Mouse (Mus musculus) lung, embryonic 14.5 days (tissue): Measurements from ENCODE around the gene Tmem97. TPM values are rescaled to one million over a fixed set of nuclear protein-coding genes. Genes with fewer than 3 reads are reported as not detected.

ENCODE experiments used
- ATAC-seq: fragments of 200-750 bp; cut with Nextera tagmentation; 2 replicates; pipeline ENCODE4 v1.8.0; 2017; ENCODE audit warnings: mild to moderate bottlenecking, moderate TSS enrichment, moderate library complexity; ENCODE audit not compliant: insufficient read depth
- DNase-seq: peaks from one replicate; pipeline ENCODE4 v3.0.0-alpha.2; 2015
- H3K27ac ChIP-seq: fragments of 300-500 bp; sonication (generic); 2 replicates; pipeline ENCODE4 v1.5.1; 2014; ENCODE audit warnings: low read depth, mild to moderate bottlenecking, moderate library complexity
- H3K27me3 ChIP-seq: fragments of 300-500 bp; sonication (generic); 2 replicates; pipeline ENCODE4 v1.6.1; 2014; ENCODE audit warnings: low read length, control low read depth; ENCODE audit not compliant: insufficient read depth
- H3K36me3 ChIP-seq: fragments of 300-500 bp; sonication (generic); 2 replicates; pipeline ENCODE4 v1.6.1; 2014; ENCODE audit warnings: control low read depth; ENCODE audit not compliant: insufficient read depth
- H3K4me1 ChIP-seq: fragments of 300-500 bp; sonication (generic); 2 replicates; pipeline ENCODE4 v1.6.1; 2014; ENCODE audit warnings: antibody characterized with exemption, control low read depth; ENCODE audit not compliant: insufficient read depth
- H3K4me2 ChIP-seq: fragments of 300-500 bp; sonication (generic); 2 replicates; pipeline ENCODE4 v1.6.1; 2014; ENCODE audit warnings: mild to moderate bottlenecking
- H3K4me3 ChIP-seq: fragments of 300-500 bp; sonication (generic); 2 replicates; pipeline ENCODE4 v1.5.1; 2014; ENCODE audit warnings: low read depth, low read length
- H3K9ac ChIP-seq: fragments of 300-500 bp; sonication (generic); 2 replicates; pipeline ENCODE4 v1.6.1; 2014
- H3K9me3 ChIP-seq: fragments of 300-500 bp; sonication (generic); 2 replicates; pipeline ENCODE4 v1.6.1; 2016; ENCODE audit warnings: low read depth, low read length, control low read depth
- CTCF ChIP-seq: IDR thresholded peaks from 2 replicates; pipeline ENCODE4 v1.5.1; 2016; ENCODE audit warnings: antibody characterized with exemption, low read depth
- WGBS: fragments of 180-500 bp; shearing (Covaris S2); extraction: QIAGEN DNeasy Blood & Tissue Kit; methylation state at CpG from one replicate; pipeline ENCODE4 v1.1.7; 2014; 5-methylcytosine and 5-hydroxymethylcytosine counted together
- polyA plus RNA-seq: library from polyadenylated mRNA; unstranded; fragments of >200 nt; fragmentation: Nextera tagmentation; extraction: Ambion mirVana; gene quantifications from 2 replicates; pipeline ENCODE4 v1.2.1, GENCODE M21; 2014

Gene Tmem97
- polyA plus RNA-seq, 1 experiment from 2014 or later: 102 TPM

DNA sequence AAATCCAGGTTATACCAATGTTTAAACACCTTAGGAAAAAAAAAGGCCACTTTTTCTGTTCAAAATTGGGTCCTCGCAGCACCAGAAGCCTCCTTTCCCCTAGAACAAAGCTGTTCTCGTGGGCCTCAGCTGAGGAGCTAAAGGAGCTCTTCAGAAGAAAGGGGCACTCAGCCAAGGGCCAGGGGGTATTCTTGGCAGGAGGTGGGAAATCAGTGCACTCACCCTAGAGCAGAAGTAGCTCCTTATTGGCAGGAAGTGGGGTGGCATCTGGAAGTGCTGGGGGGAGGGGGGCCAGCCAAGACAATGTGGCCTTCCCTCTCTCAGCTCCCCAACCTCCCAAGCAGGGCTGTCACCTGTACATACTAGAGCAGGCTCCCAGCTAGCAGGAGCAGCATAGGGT, 25.7 kb downstream of the Tmem97 start:
- no peaks in the 10 kb centered on the region for H3K4me1 ChIP-seq
- no peaks in the 10 kb centered on the region for H3K27me3 ChIP-seq
- ATAC-seq (no peak; the same call in 1 of the 2 replicates), DNase-seq (no peak)
- peaks cover 96% of the 10 kb centered on the region for H3K36me3 ChIP-seq
- H3K27ac ChIP-seq: no peak overlapping the region
- H3K4me2 ChIP-seq: no peak overlapping the region
- no peak overlapping the region for H3K9ac ChIP-seq
- H3K4me3 ChIP-seq: no peak overlapping the region
- TF ChIP-seq CTCF: no peak
- no peaks in the 10 kb centered on the region for H3K9me3 ChIP-seq
- 76% methylated on average over 2 of the region's 2 CpGs for WGBS

DNA sequence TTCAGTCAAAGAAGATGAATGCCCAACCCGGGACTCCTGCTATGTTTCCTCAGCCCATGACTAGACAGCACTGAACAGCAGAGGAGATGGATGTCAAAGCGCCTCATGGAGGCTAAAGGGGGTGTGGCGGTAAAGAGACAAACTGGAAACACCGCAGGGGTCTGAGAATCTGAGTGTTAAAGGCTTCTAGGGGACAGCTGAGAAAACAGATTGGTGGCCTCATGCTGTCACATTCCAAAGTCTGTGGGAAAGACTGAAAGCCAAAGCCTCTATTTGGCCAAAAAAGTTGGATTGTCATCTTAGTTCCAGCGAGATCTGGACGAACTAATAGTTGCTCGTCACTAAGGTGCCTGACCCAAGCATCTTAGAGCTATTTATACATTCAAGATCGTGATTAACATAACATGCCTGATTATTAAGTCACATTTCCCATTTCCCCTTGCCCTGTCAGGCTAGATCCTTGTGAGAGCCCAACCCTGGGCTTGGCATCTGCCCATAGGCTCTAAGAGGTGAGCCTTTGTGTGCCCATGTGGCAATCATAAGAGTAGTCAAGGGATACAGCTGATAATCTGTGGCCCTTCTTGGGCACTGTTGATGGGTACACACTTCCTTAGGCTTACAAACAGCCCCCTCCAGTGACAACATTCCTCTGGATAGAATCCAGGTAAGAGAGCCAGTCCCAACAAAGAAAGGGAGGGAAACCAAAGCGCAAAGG, 27.2 kb downstream of the Tmem97 start:
- Histone ChIP-seq H3K27me3 (no peaks in the 10 kb centered on the region), H3K9me3 (no peaks in the 10 kb centered on the region), H3K4me2 (no peak overlapping the region), H3K4me1 (no peaks in the 10 kb centered on the region), H3K4me3 (no peak overlapping the region), H3K36me3 (peaks cover 99% of the 10 kb centered on the region), H3K9ac (no peak overlapping the region), H3K27ac (no peak overlapping the region)
- no peak for DNase-seq
- ATAC-seq: no peak
- TF ChIP-seq CTCF: no peak
- WGBS: 72% methylated on average over 9 of the region's 9 CpGs

DNA sequence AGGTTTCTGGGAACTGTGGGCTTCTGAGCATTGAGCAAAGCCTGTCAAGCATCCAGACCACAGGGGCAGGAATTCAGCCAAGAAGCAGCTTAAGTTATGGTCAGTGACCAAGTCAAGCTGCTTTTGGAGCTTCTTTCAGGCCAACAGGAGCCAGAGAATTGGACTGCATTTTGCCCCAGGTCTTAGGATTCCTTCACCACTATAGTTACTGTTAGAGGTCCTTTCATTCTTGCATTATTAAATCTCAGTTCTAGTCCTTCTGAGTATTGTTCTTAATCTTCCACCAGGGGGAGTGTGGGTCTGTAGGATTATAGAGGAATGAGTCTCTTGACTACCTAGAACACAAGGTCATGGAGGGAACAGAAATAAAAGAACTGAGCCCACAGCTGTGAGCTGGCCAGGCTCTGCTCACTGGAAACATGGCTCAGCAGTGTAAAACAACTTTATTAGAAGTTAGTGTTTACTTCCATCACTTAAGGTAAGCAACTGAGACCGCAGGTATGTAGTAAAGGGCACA, 28.0 kb downstream of the Tmem97 start:
- no peaks in the 10 kb centered on the region for H3K27me3 ChIP-seq
- H3K9me3 ChIP-seq: no peaks in the 10 kb centered on the region
- no peak overlapping the region for H3K27ac ChIP-seq
- ATAC-seq: no peak
- no peak overlapping the region for H3K4me2 ChIP-seq
- 81% methylated on average over 1 of the region's 1 CpGs for WGBS
- peaks cover 99% of the 10 kb centered on the region for H3K36me3 ChIP-seq
- H3K9ac ChIP-seq: no peak overlapping the region
- H3K4me1 ChIP-seq: no peaks in the 10 kb centered on the region
- H3K4me3 ChIP-seq: no peak overlapping the region
- TF ChIP-seq CTCF: peak; percentile 49
- peak; percentile 47 for DNase-seq

DNA sequence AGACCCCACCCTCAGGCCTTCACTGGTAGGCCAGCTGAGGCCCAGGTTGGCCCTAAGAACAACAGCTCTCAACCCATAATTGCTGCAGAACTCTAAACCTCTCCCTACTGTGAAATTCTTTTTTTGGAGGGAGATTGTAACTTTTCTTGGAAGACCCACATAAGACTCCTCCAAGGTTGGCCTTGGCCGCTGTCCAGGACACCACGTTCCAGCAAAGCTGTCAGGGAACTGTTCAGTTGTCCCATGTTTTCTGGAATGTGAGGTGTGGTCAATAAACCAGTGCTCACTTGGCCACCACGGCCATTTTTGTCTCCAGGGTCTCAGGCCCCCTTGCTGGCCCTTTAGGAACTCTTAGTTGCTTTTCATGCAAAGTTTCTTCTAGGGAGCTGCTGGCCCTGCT, 28.7 kb downstream of the Tmem97 start:
- Histone ChIP-seq H3K4me1 (no peaks in the 10 kb centered on the region), H3K27me3 (no peaks in the 10 kb centered on the region), H3K36me3 (peaks cover 95% of the 10 kb centered on the region), H3K9ac (no peak overlapping the region), H3K4me3 (no peak overlapping the region), H3K4me2 (no peak overlapping the region), H3K9me3 (no peaks in the 10 kb centered on the region), H3K27ac (no peak overlapping the region)
- DNase-seq (no peak), ATAC-seq (no peak)
- WGBS: 81% methylated on average over 3 of the region's 3 CpGs
- no peak for TF ChIP-seq CTCF

DNA sequence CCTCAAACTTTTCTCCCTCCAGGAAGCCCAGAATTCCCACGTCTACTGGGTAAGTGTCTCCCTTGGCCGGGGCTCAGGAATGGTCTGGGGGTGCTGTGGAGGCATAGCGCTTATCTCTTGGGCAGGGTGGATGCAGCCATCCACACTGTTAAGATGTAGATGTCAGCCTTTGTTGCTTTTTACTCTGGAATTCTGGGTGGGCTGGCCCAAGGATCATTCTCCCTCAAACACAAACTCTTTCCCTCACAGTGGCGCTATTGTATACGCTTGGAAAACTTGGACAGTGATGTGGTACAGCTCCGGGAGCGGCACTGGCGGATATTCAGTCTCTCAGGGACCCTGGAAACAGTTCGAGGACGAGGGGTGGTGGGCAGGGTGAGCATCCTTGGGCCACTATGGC, 31.6 kb downstream of the Tmem97 start:
- no peak for ATAC-seq
- H3K4me1 ChIP-seq: no peaks in the 10 kb centered on the region
- no peak overlapping the region for H3K4me3 ChIP-seq
- DNase-seq: no peak
- H3K36me3 ChIP-seq: peaks cover 94% of the 10 kb centered on the region
- H3K27ac ChIP-seq: no peak overlapping the region
- H3K27me3 ChIP-seq: no peaks in the 10 kb centered on the region
- no peak overlapping the region for H3K4me2 ChIP-seq
- H3K9me3 ChIP-seq: no peaks in the 10 kb centered on the region
- H3K9ac ChIP-seq: no peak overlapping the region
- TF ChIP-seq CTCF: no peak
- WGBS: 89% methylated on average over 10 of the region's 10 CpGs

DNA sequence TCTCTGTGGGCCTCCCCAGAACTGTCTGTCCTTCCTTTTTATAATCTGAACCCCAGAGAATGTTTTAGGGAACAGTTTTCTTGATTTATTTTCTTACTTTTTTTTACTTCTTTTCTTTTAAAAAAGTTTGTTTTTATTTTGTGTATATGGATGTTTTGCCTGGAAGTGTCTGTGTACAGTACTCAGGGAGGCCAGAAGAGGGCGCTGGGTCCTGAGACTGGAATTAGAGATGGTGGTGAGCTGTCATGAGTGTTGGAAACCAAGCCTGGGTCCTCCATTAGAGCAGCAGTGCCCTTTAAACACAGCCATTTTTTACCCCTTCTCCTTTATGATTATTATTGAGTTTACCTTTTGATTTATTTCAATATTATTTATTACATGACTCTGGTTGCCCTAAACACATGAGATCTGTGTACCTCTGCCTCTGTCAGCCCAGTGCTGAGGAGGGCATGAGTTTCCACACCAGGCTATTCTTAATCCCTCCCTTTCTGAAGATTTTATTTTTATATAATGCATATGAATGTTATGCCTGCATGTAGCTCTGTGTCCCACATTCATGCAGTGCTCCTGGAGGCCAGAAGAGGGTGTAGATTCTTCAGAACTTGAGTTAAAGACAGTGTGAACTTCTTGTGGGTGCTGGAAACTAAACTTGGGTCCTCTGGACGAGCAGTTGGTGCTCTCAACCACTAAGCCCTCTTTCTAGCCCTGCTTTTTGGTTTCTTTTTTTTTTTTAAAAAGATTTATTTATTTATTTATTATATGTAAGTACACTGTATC, 34.8 kb downstream of the Tmem97 start:
- Histone ChIP-seq H3K4me2 (no peak overlapping the region), H3K9ac (no peak overlapping the region), H3K36me3 (peaks cover 65% of the 10 kb centered on the region), H3K27ac (no peak overlapping the region), H3K4me3 (no peak overlapping the region), H3K9me3 (no peaks in the 10 kb centered on the region), H3K4me1 (0 out of 2 replicates have a peak, but pooled peaks cover 10% of the 10 kb centered on the region), H3K27me3 (no peaks in the 10 kb centered on the region)
- WGBS: 64% methylated on average over 2 of the region's 2 CpGs
- no peak for ATAC-seq
- no peak for DNase-seq
- TF ChIP-seq CTCF: peak; percentile 36

DNA sequence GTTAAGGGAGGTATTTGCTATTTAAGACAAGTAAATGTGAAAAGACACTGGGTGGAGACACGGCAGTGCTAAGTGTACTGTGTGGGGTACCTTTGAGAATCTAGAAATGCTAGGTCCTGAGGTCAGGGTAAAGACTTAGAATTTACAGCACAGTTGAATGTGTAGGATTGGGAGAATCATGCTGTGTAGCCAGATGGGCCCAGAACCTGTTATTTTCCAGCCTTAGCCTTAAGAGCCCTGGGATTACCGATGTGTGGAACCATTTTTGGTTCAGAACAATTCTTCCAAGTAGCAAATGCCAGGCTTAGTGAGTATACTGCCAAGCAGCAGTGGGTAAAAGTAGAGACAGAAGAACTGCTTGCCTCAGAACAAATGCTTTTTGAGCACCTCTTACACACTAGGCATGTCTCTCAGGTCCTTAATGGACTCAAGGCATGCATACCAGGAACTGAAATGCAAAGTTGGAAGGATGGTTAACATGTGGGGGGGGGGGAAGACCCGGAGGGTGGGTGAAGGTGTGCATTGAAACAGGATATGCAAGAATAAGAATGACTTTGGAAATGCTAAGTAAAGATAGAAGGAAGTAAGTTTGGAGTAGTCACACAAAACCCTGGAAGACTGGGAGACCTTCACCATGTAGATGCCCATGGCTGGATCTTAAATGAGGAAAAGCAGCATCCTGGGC, 37.3 kb downstream of the Tmem97 start:
- Histone ChIP-seq H3K4me2 (peak overlapping the region; percentile 74), H3K27ac (0 out of 2 replicates have a peak overlapping the region, but pooled peaks have one; percentile 16), H3K27me3 (no peaks in the 10 kb centered on the region), H3K4me1 (0 out of 2 replicates have a peak, but pooled peaks cover 10% of the 10 kb centered on the region), H3K4me3 (peak overlapping the region; percentile 93), H3K9ac (peak overlapping the region; percentile 96), H3K9me3 (no peaks in the 10 kb centered on the region), H3K36me3 (peaks cover 54% of the 10 kb centered on the region)
- DNase-seq (no peak), ATAC-seq (no peak)
- WGBS: 70% methylated on average over 3 of the region's 3 CpGs
- no peak for TF ChIP-seq CTCF
